Mouse (Mus musculus) kidney, adult 2 months (tissue): Measurements from ENCODE around the gene Zfp775.

Experiments used
- CTCF ChIP-seq: fragments of 200-500 bp; conservative IDR thresholded peaks from 2 replicates; pipeline ENCODE4 v1.5.1; 2011; ENCODE audit warnings: low read depth, mild to moderate bottlenecking, control low read depth, low read length, moderate library complexity, mixed read lengths; ENCODE audit not compliant: insufficient read depth, insufficient read length
- POLR2A ChIP-seq: fragments of 200-500 bp; IDR thresholded peaks from one replicate; pipeline ENCODE4 v1.6.1; 2011; ENCODE audit warnings: low read depth, low read length, control low read depth

- TF ChIP-seq CTCF = no peak
- TF ChIP-seq POLR2A = no peak
These were observed 10.0 kb upstream of the Zfp775 start for GRCm38 (mm10) chr6:48591871-48592270.
